Mouse (Mus musculus): ENCODE measurements at regions not wholly inside any gene's neighbourhood (a gene's known extent, or its start where the extent isn't known, plus 50 kb on each side); places are given as distances from the start of the nearest gene placed in this dataset.

DNA sequence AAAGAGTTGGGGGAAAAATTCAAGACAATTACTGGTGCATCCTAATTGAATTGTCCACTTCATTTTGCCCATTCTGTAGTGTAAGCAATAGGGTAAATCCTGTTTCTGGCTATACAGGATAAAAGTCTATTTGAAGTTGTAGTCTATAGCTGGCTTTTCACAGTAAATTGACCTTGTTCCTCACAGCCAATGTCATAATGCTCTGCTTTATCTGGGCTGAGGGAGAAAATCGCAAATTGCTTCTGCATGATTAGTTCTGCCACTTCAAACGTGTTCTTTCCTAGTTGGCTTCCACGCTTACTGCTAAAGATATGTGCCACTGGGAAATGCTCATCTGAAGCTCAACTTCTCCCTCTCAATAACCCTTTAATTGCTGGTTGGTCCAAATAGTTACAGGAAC, 134.5 kb downstream of the Isl1 start:
- DNase-seq = no peak

DNA sequence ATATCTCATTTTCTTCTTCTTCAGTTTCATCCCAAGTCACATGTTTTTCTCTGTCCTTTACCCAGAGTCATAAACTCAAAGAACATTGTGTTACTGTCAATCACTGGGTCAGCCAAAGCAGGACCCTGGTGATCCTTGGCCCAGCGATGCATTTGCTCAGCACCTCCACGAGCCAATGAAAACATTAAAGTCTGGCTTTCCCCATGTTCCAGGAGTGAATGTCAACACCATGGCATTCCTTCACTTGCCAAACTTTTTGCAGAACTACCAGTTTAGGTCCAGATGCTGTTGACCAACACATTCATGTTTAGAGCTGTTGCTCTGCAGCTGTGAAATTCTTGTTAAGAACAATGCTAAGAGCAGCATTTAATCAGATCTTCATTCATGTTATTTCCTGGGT, 135.6 kb downstream of the Isl1 start:
- WGBS = 50% methylated on average over 2 of the region's 2 CpGs
- Histone ChIP-seq H3K36me3 (ENCODE audit: insufficient read depth) (no peaks in the 10 kb centered on the region), H3K4me2 (no peak overlapping the region), H3K9me3 (ENCODE audit: low read depth, low read length) (no peaks in the 10 kb centered on the region), H3K4me1 (ENCODE audit: insufficient read depth) (no peaks in the 10 kb centered on the region), H3K27me3 (ENCODE audit: insufficient read depth, low read length) (no peaks in the 10 kb centered on the region), H3K27ac (ENCODE audit: low read depth) (no peak overlapping the region), H3K9ac (no peak overlapping the region), H3K4me3 (ENCODE audit: low read depth, low read length) (no peak overlapping the region)
- ATAC-seq (ENCODE audit: insufficient read depth) (no peak), DNase-seq (no peak)
- TF ChIP-seq CTCF (IDR thresholded peaks at IDR 0.05; ENCODE audit: low read depth) = no peak

More for the DNA sequence above, 134.5 kb downstream of the Isl1 start:
- no peak for ATAC-seq (ENCODE audit: insufficient read depth)
- H3K27ac ChIP-seq (ENCODE audit: low read depth) = no peak overlapping the region
- TF ChIP-seq CTCF (IDR thresholded peaks at IDR 0.05; ENCODE audit: low read depth) = no peak
- no peak overlapping the region for H3K4me3 ChIP-seq (ENCODE audit: low read depth, low read length)
- 22% methylated on average over 3 of the region's 3 CpGs for WGBS
- no peaks in the 10 kb centered on the region for H3K9me3 ChIP-seq (ENCODE audit: low read depth, low read length)
- no peaks in the 10 kb centered on the region for H3K27me3 ChIP-seq (ENCODE audit: insufficient read depth, low read length)
- no peaks in the 10 kb centered on the region for H3K4me1 ChIP-seq (ENCODE audit: insufficient read depth)
- H3K9ac ChIP-seq = no peak overlapping the region
- no peaks in the 10 kb centered on the region for H3K36me3 ChIP-seq (ENCODE audit: insufficient read depth)
- H3K4me2 ChIP-seq = no peak overlapping the region

DNA sequence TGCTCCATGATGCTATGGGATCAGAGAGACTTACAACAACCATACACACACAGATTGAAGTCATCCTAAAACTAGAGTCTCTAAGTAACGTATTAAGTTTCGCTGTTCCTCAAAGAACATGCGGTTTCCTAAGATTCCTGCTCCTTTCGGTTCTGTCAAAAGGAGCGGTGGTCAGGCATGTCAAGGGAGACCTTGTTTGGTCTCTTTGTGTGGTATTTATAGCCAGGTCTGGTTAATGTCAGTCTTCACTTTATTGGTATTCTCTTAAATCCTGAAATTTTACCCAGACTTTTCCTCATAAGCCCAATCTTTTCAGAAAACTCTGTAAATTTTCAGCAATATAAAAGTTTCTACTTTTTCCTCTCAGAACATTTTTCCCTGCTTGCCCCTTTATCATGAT, 166.5 kb downstream of the Isl1 start:
- Histone ChIP-seq H3K4me1 (ENCODE audit: insufficient read depth) (no peaks in the 10 kb centered on the region), H3K36me3 (ENCODE audit: insufficient read depth) (no peaks in the 10 kb centered on the region), H3K4me2 (no peak overlapping the region), H3K9ac (no peak overlapping the region), H3K27ac (ENCODE audit: low read depth) (no peak overlapping the region), H3K4me3 (ENCODE audit: low read depth, low read length) (no peak overlapping the region), H3K27me3 (ENCODE audit: insufficient read depth, low read length) (no peaks in the 10 kb centered on the region), H3K9me3 (ENCODE audit: low read depth, low read length) (no peaks in the 10 kb centered on the region)
- 53% methylated on average over 5 of the region's 5 CpGs for WGBS
- no peak for TF ChIP-seq CTCF (IDR thresholded peaks at IDR 0.05; ENCODE audit: low read depth)
- DNase-seq = no peak
- ATAC-seq (ENCODE audit: insufficient read depth) = no peak

DNA sequence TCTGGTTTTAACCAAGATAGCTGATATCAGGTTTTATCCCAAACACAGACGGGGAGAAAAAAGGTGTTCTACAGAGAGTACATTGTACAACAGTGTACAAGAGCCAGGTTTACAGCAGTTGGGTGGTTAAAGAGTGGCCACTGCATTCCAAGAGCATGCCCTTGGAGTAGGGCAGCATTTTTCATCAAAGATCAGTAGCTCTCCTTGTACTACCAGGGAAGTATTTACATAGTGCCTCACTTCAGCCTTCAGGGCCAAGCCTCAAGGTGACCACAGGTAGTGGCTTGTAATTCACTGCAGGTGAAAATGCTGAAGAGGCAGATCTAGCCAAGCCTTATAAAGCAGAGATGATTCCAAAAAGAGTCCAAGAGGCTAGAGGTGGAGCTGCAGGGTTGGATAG, 190.8 kb downstream of the Isl1 start:
- Histone ChIP-seq H3K27me3 (ENCODE audit: insufficient read depth, low read length) (no peaks in the 10 kb centered on the region), H3K4me1 (ENCODE audit: insufficient read depth) (no peaks in the 10 kb centered on the region), H3K4me3 (ENCODE audit: low read depth, low read length) (no peak overlapping the region), H3K36me3 (ENCODE audit: insufficient read depth) (no peaks in the 10 kb centered on the region), H3K4me2 (no peak overlapping the region), H3K9me3 (ENCODE audit: low read depth, low read length) (no peaks in the 10 kb centered on the region), H3K27ac (ENCODE audit: low read depth) (no peak overlapping the region), H3K9ac (no peak overlapping the region)
- no peak for DNase-seq
- WGBS = 55% methylated on average over 1 of the region's 1 CpGs
- no peak for ATAC-seq (ENCODE audit: insufficient read depth)
- no peak for TF ChIP-seq CTCF (IDR thresholded peaks at IDR 0.05; ENCODE audit: low read depth)

DNA sequence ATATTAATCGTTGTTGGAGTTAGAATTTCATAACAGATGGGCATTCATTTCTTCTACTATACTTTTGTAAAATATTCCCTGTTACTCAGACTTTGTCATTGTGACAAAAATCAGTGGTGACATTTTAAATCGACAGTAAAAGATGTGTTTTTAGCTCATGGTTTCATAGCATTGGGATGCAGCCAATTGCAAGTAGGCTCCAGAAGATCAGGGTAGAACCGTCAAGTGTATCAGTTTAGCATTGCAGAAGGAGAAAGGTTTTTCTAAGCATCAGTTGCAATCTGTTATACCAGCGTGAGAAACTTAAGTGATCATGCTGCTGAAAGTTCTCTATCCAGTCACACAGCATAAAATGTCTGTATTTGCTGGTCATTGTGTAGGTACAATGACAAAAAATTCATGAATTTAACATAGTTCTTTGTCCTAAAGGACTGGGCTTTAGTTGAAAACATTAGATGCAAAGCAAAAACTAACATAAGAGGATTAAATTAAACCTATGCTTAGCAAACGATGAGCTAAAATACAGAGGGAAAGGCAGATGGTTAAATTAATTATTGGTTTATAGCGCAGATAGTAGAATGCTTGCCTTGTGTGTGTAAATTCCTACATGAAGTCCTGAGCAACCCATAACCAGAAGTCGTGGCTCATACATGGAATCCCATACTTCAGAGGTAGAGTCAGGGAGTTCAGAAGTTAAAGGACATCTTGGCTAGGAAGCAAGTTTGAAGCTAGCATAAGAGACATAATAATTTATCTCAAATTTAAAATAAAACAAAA, 198.3 kb downstream of the Isl1 start:
- WGBS = 81% methylated on average over 7 of the region's 7 CpGs
- H3K9ac ChIP-seq = no peak overlapping the region
- ATAC-seq (ENCODE audit: insufficient read depth) (no peak), DNase-seq (no peak)
- no peaks in the 10 kb centered on the region for H3K9me3 ChIP-seq (ENCODE audit: low read depth, low read length)
- no peak overlapping the region for H3K4me3 ChIP-seq (ENCODE audit: low read depth, low read length)
- no peaks in the 10 kb centered on the region for H3K36me3 ChIP-seq (ENCODE audit: insufficient read depth)
- no peaks in the 10 kb centered on the region for H3K4me1 ChIP-seq (ENCODE audit: insufficient read depth)
- no peak for TF ChIP-seq CTCF (IDR thresholded peaks at IDR 0.05; ENCODE audit: low read depth)
- no peak overlapping the region for H3K27ac ChIP-seq (ENCODE audit: low read depth)
- no peaks in the 10 kb centered on the region for H3K27me3 ChIP-seq (ENCODE audit: insufficient read depth, low read length)
- H3K4me2 ChIP-seq = no peak overlapping the region

DNA sequence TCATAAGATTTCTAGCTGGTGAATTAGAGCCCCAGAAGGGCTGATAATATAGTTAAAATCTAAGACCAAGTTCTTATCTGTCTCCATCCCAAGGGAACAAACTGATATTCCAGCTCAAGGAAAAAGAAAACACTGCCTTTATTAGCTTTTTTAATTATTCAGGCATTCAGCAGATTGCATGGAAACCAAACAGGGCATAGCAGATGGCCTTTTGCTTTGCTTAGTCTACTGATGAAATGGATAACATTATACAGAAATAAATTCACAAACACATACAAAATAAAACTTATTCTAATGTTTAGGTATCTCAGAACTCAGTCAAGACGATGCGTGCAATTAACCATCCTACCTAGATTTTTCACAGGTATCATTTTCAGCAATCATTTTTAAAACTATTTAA, 198.9 kb downstream of the Isl1 start:
- 94% methylated on average over 2 of the region's 2 CpGs for WGBS

DNA sequence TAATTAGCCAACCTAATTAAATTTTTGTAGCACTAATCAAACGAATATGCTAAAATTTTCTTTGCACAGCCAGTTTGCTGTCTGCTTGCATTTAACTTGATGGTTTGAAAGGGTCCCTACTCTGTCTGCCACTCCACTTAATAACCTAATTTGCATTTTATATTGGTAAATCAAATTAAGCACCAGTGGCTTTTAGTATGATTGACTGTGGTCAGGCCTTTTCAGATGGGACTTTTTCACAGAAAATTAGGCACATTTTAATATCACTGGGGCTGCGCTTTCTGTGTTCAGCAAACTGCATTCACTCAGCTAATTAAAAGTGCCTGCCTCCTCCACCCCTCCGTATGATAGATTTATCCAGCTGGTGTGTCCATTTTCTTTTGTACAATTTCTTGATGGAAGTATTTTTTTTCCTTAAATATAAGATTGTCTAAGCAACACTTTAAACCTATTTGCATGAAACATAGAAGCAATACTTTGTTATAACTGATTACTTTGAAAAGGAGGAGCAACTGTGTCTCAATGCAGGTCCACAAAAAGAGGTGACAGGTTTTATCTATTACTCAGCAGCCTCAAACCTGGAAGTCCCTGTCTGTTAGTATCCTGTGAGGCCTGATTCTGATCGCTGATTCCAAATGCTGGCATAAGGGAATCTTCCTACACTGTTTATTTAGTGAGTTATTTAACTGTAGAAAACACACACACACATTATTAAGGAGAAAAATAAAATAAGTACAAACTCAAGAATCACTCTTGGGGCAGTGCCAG, 221.8 kb downstream of the Isl1 start:
- DNase-seq = no peak
- no peak overlapping the region for H3K4me2 ChIP-seq
- no peak overlapping the region for H3K4me3 ChIP-seq (ENCODE audit: low read depth, low read length)
- no peaks in the 10 kb centered on the region for H3K36me3 ChIP-seq (ENCODE audit: insufficient read depth)
- H3K27me3 ChIP-seq (ENCODE audit: insufficient read depth, low read length) = no peaks in the 10 kb centered on the region
- TF ChIP-seq CTCF (IDR thresholded peaks at IDR 0.05; ENCODE audit: low read depth) = no peak
- WGBS = 67% methylated on average over 4 of the region's 4 CpGs
- no peaks in the 10 kb centered on the region for H3K4me1 ChIP-seq (ENCODE audit: insufficient read depth)
- ATAC-seq (ENCODE audit: insufficient read depth) = no peak
- H3K27ac ChIP-seq (ENCODE audit: low read depth) = no peak overlapping the region
- no peak overlapping the region for H3K9ac ChIP-seq
- H3K9me3 ChIP-seq (ENCODE audit: low read depth, low read length) = no peaks in the 10 kb centered on the region

More for the DNA sequence above, 198.9 kb downstream of the Isl1 start:
- H3K4me2 ChIP-seq = no peak overlapping the region
- no peaks in the 10 kb centered on the region for H3K4me1 ChIP-seq (ENCODE audit: insufficient read depth)
- TF ChIP-seq CTCF (IDR thresholded peaks at IDR 0.05; ENCODE audit: low read depth) = no peak
- H3K27ac ChIP-seq (ENCODE audit: low read depth) = no peak overlapping the region
- no peaks in the 10 kb centered on the region for H3K36me3 ChIP-seq (ENCODE audit: insufficient read depth)
- no peak for DNase-seq
- H3K9ac ChIP-seq = no peak overlapping the region
- H3K4me3 ChIP-seq (ENCODE audit: low read depth, low read length) = no peak overlapping the region
- H3K27me3 ChIP-seq (ENCODE audit: insufficient read depth, low read length) = no peaks in the 10 kb centered on the region
- H3K9me3 ChIP-seq (ENCODE audit: low read depth, low read length) = no peaks in the 10 kb centered on the region
- no peak for ATAC-seq (ENCODE audit: insufficient read depth)

All from lung, embryonic 14.5 days (tissue).